In the genomic region with DNA sequence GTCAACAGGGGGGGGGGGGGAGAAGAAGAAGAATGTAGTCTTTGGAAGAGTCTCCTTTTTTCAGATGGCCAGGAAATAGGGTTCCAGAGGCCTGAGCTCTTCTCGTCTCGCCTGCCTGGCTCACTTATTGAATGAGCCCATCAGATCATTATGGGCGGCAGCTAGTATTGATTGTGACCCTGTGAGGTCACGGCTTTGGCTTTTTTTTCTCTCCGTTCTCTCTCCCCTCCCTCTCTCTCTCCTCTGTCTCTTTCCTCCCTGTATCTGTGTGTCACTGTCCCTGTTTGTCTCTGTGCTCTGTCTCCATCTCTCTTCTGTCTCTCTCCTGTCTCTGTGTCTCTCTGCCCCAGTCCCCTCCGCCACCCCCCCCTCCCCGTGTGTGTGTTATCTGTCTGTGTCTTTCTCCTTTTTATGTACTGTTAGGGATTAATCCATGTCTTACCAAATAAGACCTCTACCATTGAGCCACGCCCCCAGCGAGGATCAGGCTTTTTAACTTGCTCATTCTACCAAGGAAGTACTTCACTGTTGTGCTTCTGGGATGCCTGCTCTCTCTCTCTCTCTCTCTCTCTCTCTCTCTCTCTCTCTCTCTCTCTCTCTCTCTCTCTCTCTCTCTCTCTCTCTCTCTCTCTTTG, we compare ENCODE assay signal across 9 mouse cellular contexts. TPM values are rescaled to one million over a fixed set of nuclear protein-coding genes. Genes with fewer than 3 reads are reported as not detected.
A peak's percentile ranks its signal among the peaks of the same experiment; 100 is the strongest.
DNase-seq lines count a peak whose midpoint lies in the region; ATAC-seq lines count a peak whose summit lies in the region.
"Had no signal": no experiment of that assay in that cellular context is flagged by ENCODE, and none has a peak within 500 bp of the region (broad histone marks: within the 10 kb centered on the region; RNA-seq: fewer than 3 reads in every experiment).

No protein-coding gene starts in this region.

- 45% methylated on average over 9 of the region's 9 CpGs for WGBS in heart, embryonic 12.5 days
- WGBS in midbrain, embryonic 10.5 days: 10% methylated on average over 9 of the region's 9 CpGs

- peaks cover 53% of the 10 kb centered on the region for H3K4me1 ChIP-seq in heart, embryonic 12.5 days (replicated peaks)
- H3K4me1 ChIP-seq in midbrain, embryonic 10.5 days: peaks cover 82% of the 10 kb centered on the region

- H3K9ac ChIP-seq in heart, embryonic 12.5 days: no peak overlapping the region

- no peak for DNase-seq in heart, adult 8-10 months (ENCODE audit: low spot score)
- peak; percentile 43 for DNase-seq in MEL-GATA-1-ER (ENCODE audit: extremely low read depth, low read depth)
- peak; percentile 52 for DNase-seq in midbrain, embryonic 10.5 days (ENCODE audit: low spot score)
- DNase-seq in T-cell, adult 2 months (ENCODE audit: low spot score): no peak
- no peak for DNase-seq in Muller cell, postnatal 12 days (ENCODE audit: inconsistent ontology term)

- ATAC-seq in heart, embryonic 12.5 days (ENCODE audit: insufficient number of reproducible peaks, low FRiP score): no peak
- peak; percentile 14 for ATAC-seq in inflammation-experienced regulatory T-cells, adult 6 months
- no peak for ATAC-seq in activated CD4-positive, CD25-positive, alpha-beta regulatory T cell, adult 4 months

- no peaks in the 10 kb centered on the region for H3K36me3 ChIP-seq in heart, embryonic 12.5 days
- H3K36me3 ChIP-seq in midbrain, embryonic 10.5 days: no peaks in the 10 kb centered on the region

- no peak overlapping the region for H3K4me3 ChIP-seq in heart, embryonic 12.5 days
- peak overlapping the region; percentile 88 for H3K4me3 ChIP-seq in midbrain, embryonic 10.5 days

- peaks cover 14% of the 10 kb centered on the region for H3K27me3 ChIP-seq in heart, embryonic 12.5 days (replicated peaks)
- peaks cover 40% of the 10 kb centered on the region for H3K27me3 ChIP-seq in midbrain, embryonic 10.5 days (ENCODE audit: low read depth, poor library complexity, severe bottlenecking)

- peak overlapping the region; percentile 90; the same call in 1 of the 2 replicates for H3K4me2 ChIP-seq in heart, embryonic 12.5 days

- H3K9me3 ChIP-seq in heart, embryonic 12.5 days (replicated peaks): no peaks in the 10 kb centered on the region
- H3K9me3 ChIP-seq in midbrain, embryonic 10.5 days (replicated peaks): no peaks in the 10 kb centered on the region

- H3K27ac ChIP-seq in heart, embryonic 12.5 days (ENCODE audit: poor library complexity, severe bottlenecking): no peak overlapping the region
- peak overlapping the region; percentile 61 for H3K27ac ChIP-seq in midbrain, embryonic 10.5 days (replicated peaks)

RNA-seq across cellular contexts. Expression of a gene that starts 1.5 kb away (rescaled TPM):
- polyA plus RNA-seq in heart, embryonic 12.5 days (2016; fragmentation: Nextera tagmentation; extraction: Ambion mirVana): 21.9 and 23.7 TPM in 2 replicates
- total RNA-seq in heart, adult 8-10 months (2022): 10 to 100 TPM in 2 of 4 experiments, 1 to 10 TPM in 2; 8.0 to 13.3 (median 9.5) TPM
- 1 to 10 TPM; 5.5 to 9.0 (median 6.4) TPM for polyA plus RNA-seq in inflammation-experienced regulatory T-cells, adult 6 months (2017; shearing (Covaris generic))
- polyA plus RNA-seq in midbrain, embryonic 10.5 days (2016; fragmentation: Nextera tagmentation; extraction: Ambion mirVana): 5.1 and 6.9 TPM in 2 replicates
- polyA plus RNA-seq in activated CD4-positive, CD25-positive, alpha-beta regulatory T cell, adult 4 months (2017; shearing (Covaris generic)): 1 to 10 TPM; 3.7 to 4.6 TPM

RNA-seq across cellular contexts. Expression of a gene that starts 22.0 kb away (rescaled TPM):
- polyA plus RNA-seq in heart, embryonic 12.5 days (2016; fragmentation: Nextera tagmentation; extraction: Ambion mirVana): 4.3 and 4.8 TPM in 2 replicates
- under 1 TPM; 0.46 to 0.97 (median 0.77) TPM for total RNA-seq in heart, adult 8-10 months (2022)
- polyA plus RNA-seq in inflammation-experienced regulatory T-cells, adult 6 months (2017; shearing (Covaris generic)): 1 to 10 TPM in 1 of 3 experiments, under 1 TPM in 2; 0.51 to 1.3 (median 0.63) TPM
- 9.9 and 10.4 TPM in 2 replicates for polyA plus RNA-seq in midbrain, embryonic 10.5 days (2016; fragmentation: Nextera tagmentation; extraction: Ambion mirVana)
- under 1 TPM; 0.19 to 0.60 TPM for polyA plus RNA-seq in activated CD4-positive, CD25-positive, alpha-beta regulatory T cell, adult 4 months (2017; shearing (Covaris generic))

RNA-seq across cellular contexts. Expression of a gene that starts 26.5 kb away (rescaled TPM):
- not detected in 2 replicates for polyA plus RNA-seq in heart, embryonic 12.5 days (2016; fragmentation: Nextera tagmentation; extraction: Ambion mirVana)
- not detected for total RNA-seq in heart, adult 8-10 months (2022)
- not detected for polyA plus RNA-seq in inflammation-experienced regulatory T-cells, adult 6 months (2017; shearing (Covaris generic))
- not detected in 2 replicates for polyA plus RNA-seq in midbrain, embryonic 10.5 days (2016; fragmentation: Nextera tagmentation; extraction: Ambion mirVana)
- not detected for polyA plus RNA-seq in activated CD4-positive, CD25-positive, alpha-beta regulatory T cell, adult 4 months (2017; shearing (Covaris generic))
- polyA plus RNA-seq: small intestine, adult 2 months had no signal

Comparison
In these comparisons a context has a peak if more than half of its experiments do, and no peak if none do; other contexts are left out.
1. DNase-seq: peak in MEL-GATA-1-ER (single experiment) and midbrain, embryonic 10.5 days (single experiment); none in heart, adult 8-10 months (single experiment), T-cell, adult 2 months (single experiment) and Muller cell, postnatal 12 days (single experiment).